Mouse (Mus musculus): Measurements from ENCODE around the gene Cuta. TPM values are rescaled to one million over a fixed set of nuclear protein-coding genes. Genes with fewer than 3 reads are reported as not detected.

The Cuta gene
- total RNA-seq, 2 experiments from 2014 or later: 91.3 to 95.8 TPM

DNA sequence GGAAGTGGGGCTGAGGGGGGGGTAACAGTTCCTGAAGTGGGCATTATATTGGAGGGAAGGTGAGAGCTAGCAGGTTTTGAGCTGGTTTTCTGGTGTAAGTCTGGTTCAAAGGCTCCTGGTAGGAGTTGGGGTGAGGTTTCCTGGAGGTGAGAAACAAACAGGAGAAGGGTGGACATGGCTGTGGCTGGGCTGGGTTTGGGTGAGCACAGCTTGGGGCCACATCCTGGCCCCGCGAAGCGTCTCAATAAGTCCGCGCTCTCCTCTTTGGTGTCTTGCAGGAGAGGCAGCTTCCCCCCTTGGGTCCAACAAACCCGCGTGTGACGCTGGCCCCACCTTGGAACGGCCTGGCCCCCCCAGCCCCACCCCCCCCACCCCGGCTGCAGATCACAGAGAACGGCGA is 30.9 kb upstream of the Cuta start:
- TF ChIP-seq CTCF (conservative IDR thresholded peaks at IDR 0.05): no peak
- DNase-seq (ENCODE audit: low spot score in 2 of 2): no peak
- no peak overlapping the region for H3K4me3 ChIP-seq
- peak overlapping the region; percentile 77; the same call in 1 of the 2 replicates for H3K27ac ChIP-seq

DNA sequence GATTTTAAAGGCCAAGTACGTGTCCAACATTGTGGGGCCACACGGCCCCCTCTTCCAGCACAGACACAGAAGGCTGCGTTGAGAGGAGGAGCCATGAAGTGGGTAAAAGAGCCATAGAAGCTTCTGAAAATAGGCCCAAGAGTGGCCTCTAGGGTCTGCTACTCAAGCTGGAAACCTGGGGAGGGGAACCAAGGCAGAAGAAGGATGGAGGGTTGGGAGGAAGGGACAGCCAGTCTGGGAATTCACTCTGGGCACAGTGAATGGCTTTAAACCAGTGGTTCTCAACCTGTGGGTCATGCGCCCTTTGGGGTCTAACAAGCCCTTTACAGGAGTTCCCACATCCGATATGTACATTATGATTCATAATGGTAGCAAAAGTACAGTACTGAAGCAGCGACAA is 29.9 kb upstream of the Cuta start:
- DNase-seq (ENCODE audit: low spot score in 2 of 2): no peak
- TF ChIP-seq CTCF (conservative IDR thresholded peaks at IDR 0.05): no peak
- no peak overlapping the region for H3K4me3 ChIP-seq
- peak overlapping the region; percentile 77 for H3K27ac ChIP-seq

DNA sequence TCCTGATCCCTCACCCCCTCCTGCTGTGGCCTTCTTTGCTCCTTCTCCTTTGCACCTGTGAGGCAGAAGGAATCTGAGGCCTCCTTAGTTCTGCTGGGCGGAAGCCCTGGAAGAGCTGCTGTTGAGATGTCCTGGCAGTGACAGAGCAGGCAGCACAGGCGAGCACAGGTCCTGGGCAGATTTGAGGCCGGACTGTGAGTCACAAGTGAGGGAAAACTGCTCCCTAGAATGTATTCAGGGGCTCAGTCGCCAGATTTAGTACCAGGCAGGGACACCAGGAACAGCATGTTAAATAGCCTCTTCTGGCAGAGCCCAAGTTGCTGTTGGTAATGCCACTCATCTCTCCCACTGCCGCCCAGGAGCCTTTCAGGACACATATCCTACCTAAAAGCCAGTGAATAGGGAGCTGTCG is 28.8 kb upstream of the Cuta start:
- no peak overlapping the region for H3K4me3 ChIP-seq
- no peak for TF ChIP-seq CTCF (conservative IDR thresholded peaks at IDR 0.05)
- H3K27ac ChIP-seq: peak overlapping the region; percentile 77
- no peak for DNase-seq (ENCODE audit: low spot score in 2 of 2)

DNA sequence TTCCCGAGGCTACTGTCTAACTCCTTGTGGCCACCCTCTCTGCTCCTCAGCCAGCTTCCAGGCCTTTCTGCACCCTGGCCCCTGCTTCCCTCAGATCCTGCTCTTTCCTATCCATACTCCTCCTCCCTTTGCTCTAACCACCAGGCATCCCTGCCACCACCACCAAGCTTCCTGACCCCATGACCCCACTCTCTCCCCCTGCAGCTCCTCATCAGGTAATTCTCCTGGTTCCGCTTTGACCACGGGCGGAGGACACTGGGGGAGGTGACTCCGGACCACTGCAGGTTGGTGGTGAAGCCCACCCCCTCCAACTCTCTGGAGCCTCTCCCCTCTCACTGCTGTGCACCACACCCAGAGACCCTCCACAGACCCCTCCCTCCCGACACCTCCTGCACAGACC is 28.1 kb upstream of the Cuta start:
- DNase-seq (ENCODE audit: low spot score in 2 of 2): no peak
- no peak overlapping the region for H3K4me3 ChIP-seq
- H3K27ac ChIP-seq: peak overlapping the region; percentile 77
- TF ChIP-seq CTCF (conservative IDR thresholded peaks at IDR 0.05): no peak

DNA sequence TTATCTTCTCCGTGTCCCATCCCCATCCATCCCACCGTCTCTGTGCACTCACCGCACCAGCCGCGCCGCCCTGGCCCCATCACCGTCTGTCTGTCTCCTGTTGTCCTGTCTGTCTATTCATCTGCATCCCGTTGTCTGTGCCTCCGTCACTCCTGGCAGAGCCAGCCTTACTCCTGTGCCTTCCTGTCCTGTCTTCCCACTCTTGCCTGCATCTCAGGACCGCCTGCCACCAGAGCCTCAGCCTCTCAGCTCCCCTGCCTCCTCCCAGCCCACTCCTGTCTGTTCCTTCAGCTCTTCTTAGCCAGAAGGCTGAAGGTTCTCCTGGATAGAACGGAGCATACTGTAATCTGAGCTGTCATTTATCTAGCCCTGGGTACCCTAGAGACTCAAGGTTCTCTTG is 27.6 kb upstream of the Cuta start:
- Histone ChIP-seq H3K27ac (peak overlapping the region; percentile 77; the same call in 1 of the 2 replicates), H3K4me3 (no peak overlapping the region)
- TF ChIP-seq CTCF (conservative IDR thresholded peaks at IDR 0.05): no peak
- DNase-seq (ENCODE audit: low spot score in 2 of 2): no peak

DNA sequence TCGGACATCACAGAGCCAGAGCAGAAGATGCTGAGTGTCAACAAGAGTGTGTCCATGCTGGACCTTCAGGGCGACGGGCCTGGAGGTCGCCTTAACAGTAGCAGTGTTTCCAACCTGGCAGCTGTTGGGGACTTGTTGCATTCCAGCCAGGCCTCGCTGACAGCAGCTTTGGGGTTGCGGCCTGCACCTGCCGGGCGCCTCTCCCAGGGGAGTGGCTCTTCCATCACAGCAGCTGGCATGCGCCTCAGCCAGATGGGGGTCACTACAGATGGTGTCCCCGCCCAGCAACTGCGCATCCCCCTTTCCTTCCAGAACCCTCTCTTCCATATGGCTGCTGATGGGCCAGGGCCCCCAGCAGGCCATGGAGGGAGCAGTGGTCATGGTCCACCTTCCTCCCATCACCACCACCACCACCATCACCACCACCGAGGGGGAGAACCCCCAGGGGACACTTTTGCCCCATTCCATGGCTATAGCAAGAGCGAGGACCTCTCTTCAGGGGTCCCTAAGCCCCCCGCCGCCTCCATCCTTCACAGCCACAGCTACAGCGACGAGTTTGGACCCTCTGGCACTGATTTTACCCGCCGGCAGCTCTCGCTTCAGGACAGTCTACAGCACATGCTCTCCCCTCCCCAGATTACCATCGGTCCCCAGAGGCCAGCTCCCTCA is 22.3 kb upstream of the Cuta start:
- DNase-seq (ENCODE audit: low spot score in 2 of 2): no peak
- H3K4me3 ChIP-seq: no peak overlapping the region
- H3K27ac ChIP-seq: no peak overlapping the region
- no peak for TF ChIP-seq CTCF (conservative IDR thresholded peaks at IDR 0.05)

DNA sequence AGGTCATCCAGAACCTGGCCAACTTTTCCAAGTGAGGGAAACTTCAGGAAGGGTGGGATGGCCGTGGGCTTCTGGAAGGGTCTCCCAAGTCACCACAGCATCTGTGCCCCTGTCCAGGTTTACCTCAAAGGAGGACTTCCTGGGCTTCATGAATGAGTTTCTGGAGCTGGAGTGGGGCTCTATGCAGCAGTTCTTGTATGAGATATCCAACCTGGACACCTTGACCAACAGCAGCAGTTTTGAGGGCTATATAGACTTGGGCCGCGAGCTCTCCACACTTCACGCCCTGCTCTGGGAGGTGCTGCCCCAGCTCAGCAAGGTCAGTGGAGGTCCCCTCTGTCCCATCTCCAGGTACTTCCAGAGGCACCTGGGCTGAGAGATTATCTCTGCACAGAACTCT is 20.4 kb upstream of the Cuta start:
- Histone ChIP-seq H3K4me3 (no peak overlapping the region), H3K27ac (no peak overlapping the region)
- no peak for TF ChIP-seq CTCF (conservative IDR thresholded peaks at IDR 0.05)
- DNase-seq (ENCODE audit: low spot score in 2 of 2): no peak

DNA sequence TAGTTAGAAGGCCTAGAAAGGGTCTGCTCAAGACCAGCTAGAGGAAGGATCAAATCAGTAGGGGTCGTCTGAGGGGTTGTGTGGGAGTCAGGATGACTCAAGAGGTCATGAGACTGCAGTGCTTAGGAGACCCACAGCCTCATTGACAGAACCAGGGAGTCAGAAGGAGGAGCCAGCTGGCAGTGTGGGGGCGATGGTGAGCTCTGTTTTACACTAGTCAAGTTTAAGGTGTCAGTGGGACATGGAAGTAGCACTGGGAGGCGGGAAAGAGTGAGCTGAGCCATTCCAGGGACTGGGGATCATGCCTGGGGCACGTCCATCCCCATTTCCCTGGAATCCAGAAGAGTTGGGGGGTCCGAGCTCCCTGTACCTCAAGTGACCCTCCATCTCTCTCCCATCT is 19.5 kb upstream of the Cuta start:
- no peak for TF ChIP-seq CTCF (conservative IDR thresholded peaks at IDR 0.05)
- DNase-seq (ENCODE audit: low spot score in 2 of 2): no peak
- no peak overlapping the region for H3K4me3 ChIP-seq
- peak overlapping the region; percentile 51 for H3K27ac ChIP-seq

DNA sequence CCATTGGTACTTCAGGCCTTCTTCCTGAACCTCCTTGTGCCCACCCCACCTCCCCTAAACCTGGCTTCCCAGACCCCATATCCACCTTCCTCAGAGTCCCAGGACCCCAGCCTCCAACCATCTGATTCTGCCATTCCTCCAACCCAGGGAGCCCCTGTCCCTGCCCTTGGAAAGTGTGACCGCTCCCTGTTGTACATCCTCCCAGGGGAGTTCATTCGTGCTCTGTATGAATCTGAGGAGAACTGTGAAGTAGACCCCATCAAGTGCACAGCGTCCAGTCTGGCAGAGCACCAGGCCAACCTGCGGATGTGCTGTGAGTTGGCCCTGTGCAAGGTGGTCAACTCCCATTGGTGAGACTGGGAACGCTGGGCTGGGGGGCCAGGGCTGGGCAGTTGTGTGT is 18.5 kb upstream of the Cuta start:
- H3K4me3 ChIP-seq: no peak overlapping the region
- no peak for TF ChIP-seq CTCF (conservative IDR thresholded peaks at IDR 0.05)
- DNase-seq (ENCODE audit: low spot score in 2 of 2): no peak
- peak overlapping the region; percentile 51; the same call in 1 of the 2 replicates for H3K27ac ChIP-seq

DNA sequence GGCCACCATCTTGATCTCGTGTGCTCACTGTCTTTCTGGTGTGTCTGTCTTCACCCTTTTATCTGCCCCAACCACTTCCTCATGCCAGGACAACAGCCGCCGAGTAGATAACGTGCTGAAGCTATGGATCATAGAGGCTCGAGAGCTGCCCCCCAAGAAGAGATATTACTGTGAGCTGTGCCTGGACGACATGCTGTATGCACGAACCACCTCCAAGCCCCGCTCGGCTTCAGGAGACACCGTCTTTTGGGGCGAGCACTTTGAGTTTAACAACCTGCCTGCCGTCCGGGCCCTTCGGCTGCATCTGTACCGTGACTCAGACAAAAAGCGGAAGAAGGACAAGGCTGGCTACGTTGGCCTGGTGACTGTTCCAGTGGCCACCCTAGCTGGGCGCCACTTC is 17.5 kb upstream of the Cuta start:
- H3K27ac ChIP-seq: peak overlapping the region; percentile 36; the same call in 1 of the 2 replicates
- no peak for DNase-seq (ENCODE audit: low spot score in 2 of 2)
- no peak for TF ChIP-seq CTCF (conservative IDR thresholded peaks at IDR 0.05)
- H3K4me3 ChIP-seq: no peak overlapping the region

DNA sequence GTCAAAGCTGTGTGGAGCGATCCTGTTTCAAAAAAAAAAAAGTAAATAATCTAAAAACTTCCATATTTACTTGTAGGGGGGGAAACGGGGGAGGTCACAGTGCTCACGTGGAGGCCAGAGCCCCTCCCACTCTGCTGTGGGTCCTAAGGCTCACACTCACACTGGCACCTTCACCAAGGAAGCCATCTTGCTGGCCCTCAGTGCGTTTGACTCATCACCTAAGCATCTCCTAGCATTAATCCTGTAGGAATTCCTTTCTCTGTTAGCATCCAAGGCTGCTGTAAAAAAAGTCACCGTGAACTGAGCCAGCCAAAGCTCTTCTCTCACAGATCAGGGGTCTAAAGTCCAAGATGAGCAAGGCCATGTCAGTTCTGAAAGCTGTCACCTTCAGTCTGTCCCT is 16.9 kb upstream of the Cuta start:
- TF ChIP-seq CTCF (conservative IDR thresholded peaks at IDR 0.05): no peak
- Histone ChIP-seq H3K27ac (peak overlapping the region; percentile 36; the same call in 1 of the 2 replicates), H3K4me3 (no peak overlapping the region)
- no peak for DNase-seq (ENCODE audit: low spot score in 2 of 2)

DNA sequence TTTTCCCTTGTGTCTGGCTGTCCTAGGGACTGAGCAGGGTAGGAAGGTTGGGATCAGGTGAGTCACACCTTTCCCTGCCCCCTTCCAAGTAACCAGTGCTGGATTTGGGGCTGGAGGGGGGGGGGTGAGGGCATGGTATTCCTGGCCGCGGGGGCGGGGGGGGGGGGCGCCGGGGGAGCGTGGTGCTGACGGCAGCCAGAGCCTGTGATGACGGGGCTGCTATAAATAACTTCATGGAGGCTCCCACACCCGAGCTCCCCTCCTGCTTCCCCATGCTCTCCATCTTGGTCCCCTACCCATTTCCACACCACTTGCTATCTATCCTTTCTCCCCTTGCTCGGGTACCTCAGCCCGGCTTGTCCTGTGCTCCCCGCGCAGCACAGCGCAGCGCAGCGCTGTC is 14.4 kb upstream of the Cuta start:
- no peak for DNase-seq (ENCODE audit: low spot score in 2 of 2)
- TF ChIP-seq CTCF (conservative IDR thresholded peaks at IDR 0.05): no peak
- Histone ChIP-seq H3K4me3 (peak overlapping the region; percentile 17; the same call in 1 of the 2 replicates), H3K27ac (peak overlapping the region; percentile 77)

DNA sequence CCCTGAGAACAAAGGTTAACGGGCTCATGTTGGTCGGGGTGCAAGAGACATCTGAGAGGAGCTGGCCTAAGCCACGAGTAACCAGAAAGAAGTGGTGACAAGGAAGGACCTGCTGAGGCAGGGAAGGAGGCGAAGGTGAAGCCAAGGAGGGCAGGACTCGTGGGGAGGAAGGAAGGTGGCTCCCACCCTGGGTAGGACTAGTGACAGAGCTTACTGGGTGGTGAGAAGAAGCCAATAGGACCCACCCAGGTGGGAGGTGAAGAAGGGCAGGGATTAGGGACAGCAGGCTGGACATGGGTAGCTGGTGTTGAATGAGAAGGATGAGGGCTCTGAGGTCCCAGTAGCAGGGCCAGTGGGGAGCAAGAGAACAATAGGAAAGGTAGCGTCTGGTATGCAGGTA is 13.8 kb upstream of the Cuta start:
- Histone ChIP-seq H3K4me3 (peak overlapping the region; percentile 60), H3K27ac (peak overlapping the region; percentile 77)
- TF ChIP-seq CTCF (conservative IDR thresholded peaks at IDR 0.05): no peak
- DNase-seq (ENCODE audit: low spot score in 2 of 2): no peak
